Mouse (Mus musculus): ENCODE results near the gene Gm49320. TPM values are rescaled to one million over a fixed set of nuclear protein-coding genes. Genes with fewer than 3 reads are reported as not detected.

Gene Gm49320
- polyA plus RNA-seq, 1 experiment from 2014 or later: 1.2 TPM

- peaks cover 2% of the 10 kb centered on the region; the same call in 1 of the 2 replicates for H3K27me3 ChIP-seq (ENCODE audit: control insufficient read depth, insufficient read depth, low read length)
- H3K4me2 ChIP-seq (replicated peaks; ENCODE audit: low read depth, low read length): peak within 1 kb of the TSS; percentile 78
- no peaks in the 10 kb centered on the region for H3K36me3 ChIP-seq (ENCODE audit: control insufficient read depth, insufficient read depth, low read length)
- peak within 1 kb of the TSS; percentile 91 for H3K9ac ChIP-seq (ENCODE audit: low read depth, low read length)
- peak; percentile 92 for ATAC-seq (ENCODE audit: low FRiP score)
- peak within 1 kb of the TSS; percentile 83 for H3K27ac ChIP-seq (ENCODE audit: low read depth, low read length)
- WGBS: under 1% methylated on average over 39 of the region's 44 CpGs
- H3K4me1 ChIP-seq (replicated peaks; ENCODE audit: control insufficient read depth, insufficient read depth, low read length): peaks cover 10% of the 10 kb centered on the region
- H3K4me3 ChIP-seq (ENCODE audit: low read depth, low read length): peak within 1 kb of the TSS; percentile 65
- DNase-seq (ENCODE audit: low spot score): peak; percentile 87
- H3K9me3 ChIP-seq (ENCODE audit: control insufficient read depth, low read length): no peaks in the 10 kb centered on the region
These were observed 21.7 kb upstream of the Gm49320 start, which contains the start of gene Prr36 for GRCm38 (mm10) chr8:4216791-4217621. TSS of gene Prr36 (minus strand) at chr8:4217459.

DNA sequence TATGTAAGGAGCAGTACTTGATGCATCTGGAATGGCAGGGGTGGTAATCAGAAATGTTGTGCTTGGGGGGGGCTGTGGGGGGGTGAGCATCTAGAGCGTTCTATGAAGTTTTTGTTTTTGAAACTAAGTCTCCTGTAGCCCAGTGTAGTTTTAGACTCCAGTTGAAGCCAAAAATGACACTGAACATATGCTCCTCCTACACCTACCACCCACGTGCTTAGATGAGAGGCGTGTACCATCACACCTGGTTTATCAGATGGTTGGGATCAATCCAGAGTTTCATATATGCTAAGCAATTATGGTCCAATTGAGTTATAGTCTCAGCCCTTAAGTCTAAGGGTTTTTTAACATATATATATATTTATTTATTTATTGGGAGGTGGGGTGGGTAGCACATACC lies 19.0 kb upstream of the Gm49320 start:
- H3K4me1 ChIP-seq (replicated peaks; ENCODE audit: control insufficient read depth, insufficient read depth, low read length): peaks cover under 1% of the 10 kb centered on the region; the same call in 1 of the 2 replicates
- no peak overlapping the region for H3K9ac ChIP-seq (ENCODE audit: low read depth, low read length)
- H3K27ac ChIP-seq (ENCODE audit: low read depth, low read length): no peak overlapping the region
- ATAC-seq (ENCODE audit: low FRiP score): no peak
- WGBS: 92% methylated on average over 3 of the region's 3 CpGs
- H3K9me3 ChIP-seq (ENCODE audit: control insufficient read depth, low read length): no peaks in the 10 kb centered on the region
- no peak for DNase-seq (ENCODE audit: low spot score)
- no peak overlapping the region for H3K4me3 ChIP-seq (ENCODE audit: low read depth, low read length)
- no peaks in the 10 kb centered on the region for H3K36me3 ChIP-seq (ENCODE audit: control insufficient read depth, insufficient read depth, low read length)
- H3K4me2 ChIP-seq (replicated peaks; ENCODE audit: low read depth, low read length): no peak overlapping the region
- H3K27me3 ChIP-seq (ENCODE audit: control insufficient read depth, insufficient read depth, low read length): no peaks in the 10 kb centered on the region; the same call in 1 of the 2 replicates

DNA sequence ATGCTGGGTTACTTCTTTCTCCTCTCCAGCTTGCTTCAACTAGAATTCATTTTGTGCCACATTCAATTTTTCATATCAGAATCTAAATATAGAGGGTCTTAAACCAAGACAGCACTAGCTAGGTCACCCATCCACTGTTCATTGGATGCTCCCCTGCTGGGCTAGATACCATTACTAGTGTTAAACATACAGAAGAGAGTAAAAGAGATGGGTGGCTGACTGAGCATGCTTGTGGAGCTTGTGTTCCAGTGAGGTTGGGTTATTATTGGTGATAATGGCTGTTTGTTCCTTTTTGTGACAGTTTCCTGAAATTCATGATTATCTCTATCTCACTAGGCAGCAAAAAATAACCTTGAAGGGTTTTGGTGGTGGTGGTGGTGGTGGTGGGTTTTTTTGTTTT lies 16.6 kb upstream of the Gm49320 start:
- H3K4me2 ChIP-seq (replicated peaks; ENCODE audit: low read depth, low read length): no peak overlapping the region
- ATAC-seq (ENCODE audit: low FRiP score) (no peak), DNase-seq (ENCODE audit: low spot score) (no peak)
- no peaks in the 10 kb centered on the region for H3K9me3 ChIP-seq (ENCODE audit: control insufficient read depth, low read length)
- no peak overlapping the region for H3K27ac ChIP-seq (ENCODE audit: low read depth, low read length)
- H3K36me3 ChIP-seq (ENCODE audit: control insufficient read depth, insufficient read depth, low read length): no peaks in the 10 kb centered on the region
- peaks cover 2% of the 10 kb centered on the region; the same call in 1 of the 2 replicates for H3K27me3 ChIP-seq (ENCODE audit: control insufficient read depth, insufficient read depth, low read length)
- H3K9ac ChIP-seq (ENCODE audit: low read depth, low read length): no peak overlapping the region
- H3K4me3 ChIP-seq (ENCODE audit: low read depth, low read length): no peak overlapping the region
- no peaks in the 10 kb centered on the region; the same call in 1 of the 2 replicates for H3K4me1 ChIP-seq (replicated peaks; ENCODE audit: control insufficient read depth, insufficient read depth, low read length)

- H3K36me3 ChIP-seq (ENCODE audit: control insufficient read depth, insufficient read depth, low read length): no peaks in the 10 kb centered on the region
- H3K27ac ChIP-seq (ENCODE audit: low read depth, low read length): no peak overlapping the region
- peak overlapping the region; percentile 20; the same call in 1 of the 2 replicates for H3K4me2 ChIP-seq (replicated peaks; ENCODE audit: low read depth, low read length)
- WGBS: 25% methylated on average over 4 of the region's 4 CpGs
- no peaks in the 10 kb centered on the region for H3K9me3 ChIP-seq (ENCODE audit: control insufficient read depth, low read length)
- ATAC-seq (ENCODE audit: low FRiP score): no peak
- H3K9ac ChIP-seq (ENCODE audit: low read depth, low read length): no peak overlapping the region
- H3K4me3 ChIP-seq (ENCODE audit: low read depth, low read length): no peak overlapping the region
- DNase-seq (ENCODE audit: low spot score): no peak
- peaks cover 10% of the 10 kb centered on the region for H3K27me3 ChIP-seq (ENCODE audit: control insufficient read depth, insufficient read depth, low read length)
- H3K4me1 ChIP-seq (replicated peaks; ENCODE audit: control insufficient read depth, insufficient read depth, low read length): no peaks in the 10 kb centered on the region; the same call in 1 of the 2 replicates
These were observed 12.3 kb upstream of the Gm49320 start for GRCm38 (mm10) chr8:4226323-4226722.

DNA sequence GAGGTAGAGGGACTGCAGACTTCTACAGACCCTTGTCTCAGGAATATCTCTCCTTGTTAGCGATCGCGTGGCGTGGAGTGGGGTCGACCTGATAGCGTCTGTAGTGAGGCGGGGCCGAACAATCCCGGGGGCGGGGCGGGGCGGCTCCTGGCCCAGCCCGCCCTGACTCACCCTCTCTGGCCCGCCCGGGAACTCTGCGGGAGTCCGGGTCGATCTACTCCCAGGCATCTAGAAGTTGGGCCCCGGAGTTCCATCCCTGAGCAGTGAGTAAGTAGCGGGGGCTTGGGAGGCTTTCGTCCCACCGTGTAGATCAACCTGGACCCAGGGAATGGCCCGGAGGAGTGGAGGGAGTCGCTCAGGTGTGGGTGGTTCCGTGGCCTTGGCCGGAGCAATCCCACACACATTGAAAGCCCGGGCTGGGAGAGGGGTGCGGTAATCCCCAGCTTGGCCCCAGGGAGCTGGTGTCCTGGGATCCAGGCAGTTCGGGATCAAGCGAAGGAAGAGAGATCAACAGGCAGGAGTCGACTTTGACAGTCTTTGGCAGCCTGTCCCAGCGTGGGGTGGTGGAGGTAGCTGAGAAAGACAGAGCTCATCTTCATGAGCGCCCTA lies 11.8 kb upstream of the Gm49320 start, which contains the start of gene Lrrc8e:
Gene Lrrc8e, plus strand, starts transcription at position 89 of the 609 bp plus-strand sequence.
- Histone ChIP-seq H3K9me3 (ENCODE audit: control insufficient read depth, low read length) (no peaks in the 10 kb centered on the region), H3K36me3 (ENCODE audit: control insufficient read depth, insufficient read depth, low read length) (no peaks in the 10 kb centered on the region), H3K4me2 (replicated peaks; ENCODE audit: low read depth, low read length) (peak within 1 kb of the TSS; percentile 20; the same call in 1 of the 2 replicates), H3K27me3 (ENCODE audit: control insufficient read depth, insufficient read depth, low read length) (peaks cover 10% of the 10 kb centered on the region), H3K9ac (ENCODE audit: low read depth, low read length) (no peak within 1 kb of the TSS), H3K4me3 (ENCODE audit: low read depth, low read length) (no peak within 1 kb of the TSS), H3K4me1 (replicated peaks; ENCODE audit: control insufficient read depth, insufficient read depth, low read length) (no peaks in the 10 kb centered on the region; the same call in 1 of the 2 replicates), H3K27ac (ENCODE audit: low read depth, low read length) (no peak within 1 kb of the TSS)
- DNase-seq (ENCODE audit: low spot score): no peak
- peak; percentile 63 for ATAC-seq (ENCODE audit: low FRiP score)
- 4% methylated on average over 33 of the region's 33 CpGs for WGBS

GRCm38 (mm10) chr8:4227919-4228318 lies 10.7 kb upstream of the Gm49320 start:
- H3K4me3 ChIP-seq (ENCODE audit: low read depth, low read length): no peak overlapping the region
- H3K4me1 ChIP-seq (replicated peaks; ENCODE audit: control insufficient read depth, insufficient read depth, low read length): no peaks in the 10 kb centered on the region; the same call in 1 of the 2 replicates
- H3K27me3 ChIP-seq (ENCODE audit: control insufficient read depth, insufficient read depth, low read length): peaks cover 10% of the 10 kb centered on the region
- H3K4me2 ChIP-seq (replicated peaks; ENCODE audit: low read depth, low read length): no peak overlapping the region
- H3K9me3 ChIP-seq (ENCODE audit: control insufficient read depth, low read length): no peaks in the 10 kb centered on the region
- WGBS: 87% methylated on average over 4 of the region's 4 CpGs
- ATAC-seq (ENCODE audit: low FRiP score) (no peak), DNase-seq (ENCODE audit: low spot score) (no peak)
- no peak overlapping the region for H3K27ac ChIP-seq (ENCODE audit: low read depth, low read length)
- no peaks in the 10 kb centered on the region for H3K36me3 ChIP-seq (ENCODE audit: control insufficient read depth, insufficient read depth, low read length)
- no peak overlapping the region for H3K9ac ChIP-seq (ENCODE audit: low read depth, low read length)

DNA sequence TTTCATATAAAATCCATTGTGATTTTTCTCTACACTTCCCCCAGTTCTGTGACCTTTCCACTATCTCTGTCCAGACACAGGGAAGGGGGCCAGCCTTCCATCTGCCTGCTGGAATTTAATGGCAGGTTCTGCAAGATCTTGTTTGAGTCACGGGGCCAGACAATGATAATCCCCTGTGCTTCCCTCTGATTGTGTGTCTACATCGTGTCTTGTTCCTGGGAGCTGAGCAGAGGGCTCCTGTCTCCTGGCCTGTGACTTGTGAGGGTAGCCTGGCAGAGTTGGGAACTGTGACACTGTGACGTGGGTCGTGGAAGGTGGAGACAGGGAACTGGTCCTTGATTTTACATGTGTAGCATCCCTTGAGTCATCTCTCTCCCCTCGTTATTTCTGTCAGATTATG lies 8.9 kb upstream of the Gm49320 start:
- no peaks in the 10 kb centered on the region; the same call in 1 of the 2 replicates for H3K4me1 ChIP-seq (replicated peaks; ENCODE audit: control insufficient read depth, insufficient read depth, low read length)
- H3K9ac ChIP-seq (ENCODE audit: low read depth, low read length): no peak overlapping the region
- no peaks in the 10 kb centered on the region for H3K9me3 ChIP-seq (ENCODE audit: control insufficient read depth, low read length)
- no peak overlapping the region for H3K27ac ChIP-seq (ENCODE audit: low read depth, low read length)
- H3K36me3 ChIP-seq (ENCODE audit: control insufficient read depth, insufficient read depth, low read length): no peaks in the 10 kb centered on the region
- H3K4me3 ChIP-seq (ENCODE audit: low read depth, low read length): no peak overlapping the region
- DNase-seq (ENCODE audit: low spot score) (no peak), ATAC-seq (ENCODE audit: low FRiP score) (no peak)
- 81% methylated on average over 5 of the region's 5 CpGs for WGBS
- H3K4me2 ChIP-seq (replicated peaks; ENCODE audit: low read depth, low read length): no peak overlapping the region
- H3K27me3 ChIP-seq (ENCODE audit: control insufficient read depth, insufficient read depth, low read length): peaks cover 10% of the 10 kb centered on the region

DNA sequence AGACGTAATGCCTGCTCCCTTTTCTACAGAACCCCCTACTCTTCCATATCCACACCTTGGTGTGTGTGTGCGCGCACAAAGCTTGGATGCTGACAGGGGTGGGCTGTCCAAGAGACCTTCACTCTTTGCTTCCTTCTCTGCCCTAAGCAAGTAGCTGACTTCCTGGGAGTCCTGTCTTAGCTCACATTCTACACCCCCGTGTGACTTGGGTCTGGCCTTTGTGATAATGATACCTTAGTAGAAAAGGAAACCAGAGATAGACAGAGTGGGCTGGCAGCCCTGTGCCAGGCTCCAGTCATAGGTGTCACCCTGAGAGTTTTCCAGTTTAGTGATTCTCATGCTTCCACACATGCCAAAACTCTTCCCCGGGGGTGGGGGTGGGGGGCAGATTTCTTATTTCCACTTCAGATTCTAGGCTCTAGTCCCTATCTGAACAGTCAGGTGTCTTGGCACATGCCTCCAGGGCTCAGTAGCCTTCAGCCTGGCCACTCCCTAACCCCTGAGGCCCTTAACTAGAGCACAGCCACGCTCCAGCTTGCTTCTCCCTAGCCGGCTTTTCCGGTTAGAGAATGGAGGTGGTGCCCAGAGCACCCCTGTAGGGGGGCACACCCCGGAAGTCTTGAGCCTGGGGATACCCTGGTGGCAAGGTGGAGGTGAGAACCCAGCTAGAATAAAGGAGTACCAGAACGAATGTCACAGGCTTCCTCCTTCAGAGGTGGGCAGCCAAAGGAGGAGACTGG lies 7.9 kb upstream of the Gm49320 start:
- peaks cover 10% of the 10 kb centered on the region for H3K27me3 ChIP-seq (ENCODE audit: control insufficient read depth, insufficient read depth, low read length)

More for the DNA sequence above, 7.9 kb upstream of the Gm49320 start:
- DNase-seq (ENCODE audit: low spot score): no peak
- Histone ChIP-seq H3K36me3 (ENCODE audit: control insufficient read depth, insufficient read depth, low read length) (no peaks in the 10 kb centered on the region), H3K4me2 (replicated peaks; ENCODE audit: low read depth, low read length) (no peak overlapping the region), H3K9me3 (ENCODE audit: control insufficient read depth, low read length) (no peaks in the 10 kb centered on the region), H3K4me3 (ENCODE audit: low read depth, low read length) (no peak overlapping the region), H3K4me1 (replicated peaks; ENCODE audit: control insufficient read depth, insufficient read depth, low read length) (no peaks in the 10 kb centered on the region; the same call in 1 of the 2 replicates), H3K27ac (ENCODE audit: low read depth, low read length) (no peak overlapping the region), H3K9ac (ENCODE audit: low read depth, low read length) (no peak overlapping the region)
- 62% methylated on average over 10 of the region's 10 CpGs for WGBS
- ATAC-seq (ENCODE audit: low FRiP score): no peak

All from hindbrain, embryonic 11.5 days (tissue).